Mouse (Mus musculus): ENCODE measurements around the gene Slc25a13.
A peak's percentile ranks its signal among the peaks of the same experiment; 100 is the strongest.

Gene Slc25a13

GRCm38 (mm10) chr6:6105586-6105985 is 111.4 kb downstream of the Slc25a13 start:
- DNase-seq = no peak

- DNase-seq = no peak
These were observed 113.5 kb downstream of the Slc25a13 start for GRCm38 (mm10) chr6:6103469-6103868.

- no peak for DNase-seq
These were observed 115.4 kb downstream of the Slc25a13 start for GRCm38 (mm10) chr6:6101605-6102004.

GRCm38 (mm10) chr6:6100892-6101480 is 116.0 kb downstream of the Slc25a13 start:
- no peak for DNase-seq

- no peak for DNase-seq
These were observed 123.0 kb downstream of the Slc25a13 start for GRCm38 (mm10) chr6:6093978-6094377.

- DNase-seq = no peak
These were observed 123.5 kb downstream of the Slc25a13 start for GRCm38 (mm10) chr6:6093522-6093921.

- no peak for DNase-seq
These were observed 124.5 kb downstream of the Slc25a13 start for GRCm38 (mm10) chr6:6092497-6092896.

- DNase-seq = no peak
These were observed 126.0 kb downstream of the Slc25a13 start for GRCm38 (mm10) chr6:6091016-6091415.

- DNase-seq = peak; percentile 56
These were observed 128.8 kb downstream of the Slc25a13 start for GRCm38 (mm10) chr6:6088151-6088550.

- DNase-seq = no peak
These were observed 136.5 kb downstream of the Slc25a13 start for GRCm38 (mm10) chr6:6080484-6080883.

- no peak for DNase-seq
These were observed 139.7 kb downstream of the Slc25a13 start for GRCm38 (mm10) chr6:6077234-6077633.

GRCm38 (mm10) chr6:6075940-6076447 is 141.0 kb downstream of the Slc25a13 start:
- no peak for DNase-seq

- DNase-seq = no peak
These were observed 145.9 kb downstream of the Slc25a13 start for GRCm38 (mm10) chr6:6071038-6071437.

- DNase-seq = no peak
These were observed 147.0 kb downstream of the Slc25a13 start for GRCm38 (mm10) chr6:6070015-6070414.

- no peak for DNase-seq
These were observed 149.8 kb downstream of the Slc25a13 start for GRCm38 (mm10) chr6:6067201-6067600.

GRCm38 (mm10) chr6:6058548-6058947 is 158.4 kb downstream of the Slc25a13 start:
- no peak for DNase-seq

GRCm38 (mm10) chr6:6053946-6054345 is 163.0 kb downstream of the Slc25a13 start:
- no peak for DNase-seq

- DNase-seq = no peak
These were observed 164.3 kb downstream of the Slc25a13 start for GRCm38 (mm10) chr6:6052696-6053095.

GRCm38 (mm10) chr6:6046729-6047424 is 170.1 kb downstream of the Slc25a13 start:
- no peak for DNase-seq

- DNase-seq = no peak
These were observed 178.0 kb downstream of the Slc25a13 start for GRCm38 (mm10) chr6:6038773-6039550.

- no peak for DNase-seq
These were observed 189.3 kb downstream of the Slc25a13 start for GRCm38 (mm10) chr6:6027664-6028063.

GRCm38 (mm10) chr6:6023976-6024375 is 193.0 kb downstream of the Slc25a13 start:
- no peak for DNase-seq

- DNase-seq = no peak
These were observed 200.0 kb downstream of the Slc25a13 start for GRCm38 (mm10) chr6:6016931-6017330.

- DNase-seq = no peak
These were observed 201.4 kb downstream of the Slc25a13 start for GRCm38 (mm10) chr6:6015616-6016015.

Data from cerebellum, adult 11 months (tissue).